Mouse (Mus musculus) embryonic facial prominence, embryonic 14.5 days (tissue): ENCODE measurements around the gene Osbpl8. TPM values are rescaled to one million over a fixed set of nuclear protein-coding genes. Genes with fewer than 3 reads are reported as not detected.

ENCODE experiments used
- ATAC-seq: fragments of 200-750 bp; cut with Nextera tagmentation; 2 replicates; pipeline ENCODE4 v1.8.0; 2017; ENCODE audit warnings: low read depth, moderate number of reproducible peaks, moderate TSS enrichment
- DNase-seq: peaks from one replicate; pipeline ENCODE4 v3.0.0-alpha.2; 2015; ENCODE audit warnings: low spot score
- H3K27ac ChIP-seq: fragments of 300-500 bp; sonication (generic); replicated peaks from 2 replicates; pipeline ENCODE4 v1.5.1; 2014; ENCODE audit warnings: low read depth, mild to moderate bottlenecking, low read length, moderate library complexity
- H3K27me3 ChIP-seq: fragments of 300-500 bp; sonication (generic); replicated peaks from 2 replicates; pipeline ENCODE4 v1.6.1; 2014; ENCODE audit warnings: low read length; ENCODE audit not compliant: control insufficient read depth, insufficient read depth
- H3K36me3 ChIP-seq: fragments of 300-500 bp; sonication (generic); 2 replicates; pipeline ENCODE4 v1.6.1; 2014; ENCODE audit warnings: low read length, mixed read lengths; ENCODE audit not compliant: control insufficient read depth, insufficient read depth
- H3K4me1 ChIP-seq: fragments of 300-500 bp; sonication (generic); 2 replicates; pipeline ENCODE4 v1.6.1; 2014; ENCODE audit warnings: antibody characterized with exemption, low read length; ENCODE audit not compliant: control insufficient read depth, insufficient read depth
- H3K4me2 ChIP-seq: fragments of 300-500 bp; sonication (generic); 2 replicates; pipeline ENCODE4 v1.6.1; 2014; ENCODE audit warnings: low read depth, mild to moderate bottlenecking, low read length, moderate library complexity, mixed read lengths
- H3K4me3 ChIP-seq: fragments of 300-500 bp; sonication (generic); 2 replicates; pipeline ENCODE4 v1.5.1; 2014; ENCODE audit warnings: low read depth, mild to moderate bottlenecking, low read length
- H3K9ac ChIP-seq: fragments of 300-500 bp; sonication (generic); 2 replicates; pipeline ENCODE4 v1.6.1; 2014; ENCODE audit warnings: low read depth, mild to moderate bottlenecking, low read length, moderate library complexity, mixed read lengths
- H3K9me3 ChIP-seq: fragments of 300-500 bp; sonication (generic); 2 replicates; pipeline ENCODE4 v1.6.1; 2016; ENCODE audit warnings: low read length; ENCODE audit not compliant: control insufficient read depth
- WGBS: fragments of 180-500 bp; shearing (Covaris S2); extraction: QIAGEN DNeasy Blood & Tissue Kit; methylation state at CpG from one replicate; pipeline ENCODE4 v1.1.7; 2014; 5-methylcytosine and 5-hydroxymethylcytosine counted together
- polyA plus RNA-seq: library from polyadenylated mRNA; unstranded; fragments of >200 nt; fragmentation: Nextera tagmentation; extraction: Ambion mirVana; gene quantifications from 2 replicates; pipeline ENCODE4 v1.2.1, GENCODE M21; 2014

Osbpl8 gene
- polyA plus RNA-seq, 1 experiment from 2014 or later: 9.5 TPM

GRCm38 (mm10) chr10:111250192-111250591, 85.6 kb downstream of the Osbpl8 start:
- Histone ChIP-seq H3K9ac (no peak overlapping the region), H3K9me3 (no peaks in the 10 kb centered on the region), H3K4me1 (0 out of 2 replicates have a peak, but pooled peaks cover 8% of the 10 kb centered on the region), H3K36me3 (no peaks in the 10 kb centered on the region), H3K4me2 (no peak overlapping the region), H3K27ac (no peak overlapping the region), H3K27me3 (no peaks in the 10 kb centered on the region), H3K4me3 (no peak overlapping the region)
- WGBS: 92% methylated on average over 4 of the region's 4 CpGs
- no peak for DNase-seq
- ATAC-seq: no peak

- DNase-seq (no peak), ATAC-seq (no peak)
- WGBS: 69% methylated on average over 5 of the region's 5 CpGs
- no peaks in the 10 kb centered on the region for H3K9me3 ChIP-seq
- H3K27me3 ChIP-seq: no peaks in the 10 kb centered on the region
- H3K4me2 ChIP-seq: no peak overlapping the region
- H3K4me3 ChIP-seq: no peak overlapping the region
- no peaks in the 10 kb centered on the region for H3K36me3 ChIP-seq
- 0 out of 2 replicates have a peak, but pooled peaks cover 8% of the 10 kb centered on the region for H3K4me1 ChIP-seq
- no peak overlapping the region for H3K9ac ChIP-seq
- no peak overlapping the region for H3K27ac ChIP-seq
Measured at GRCm38 (mm10) chr10:111251666-111252065, 87.1 kb downstream of the Osbpl8 start.

- Histone ChIP-seq H3K4me3 (no peak overlapping the region), H3K4me1 (no peaks in the 10 kb centered on the region), H3K36me3 (no peaks in the 10 kb centered on the region), H3K27ac (no peak overlapping the region), H3K9me3 (no peaks in the 10 kb centered on the region), H3K9ac (no peak overlapping the region), H3K4me2 (no peak overlapping the region), H3K27me3 (no peaks in the 10 kb centered on the region)
- WGBS: 90% methylated on average over 6 of the region's 6 CpGs
- ATAC-seq (no peak), DNase-seq (no peak)
Measured at GRCm38 (mm10) chr10:111255228-111255627, 90.7 kb downstream of the Osbpl8 start.

- H3K4me3 ChIP-seq: no peak overlapping the region
- no peaks in the 10 kb centered on the region for H3K9me3 ChIP-seq
- WGBS: 91% methylated on average over 3 of the region's 3 CpGs
- H3K4me2 ChIP-seq: no peak overlapping the region
- no peak overlapping the region for H3K27ac ChIP-seq
- DNase-seq (no peak), ATAC-seq (no peak)
- no peaks in the 10 kb centered on the region for H3K27me3 ChIP-seq
- H3K4me1 ChIP-seq: no peaks in the 10 kb centered on the region
- no peak overlapping the region for H3K9ac ChIP-seq
- H3K36me3 ChIP-seq: no peaks in the 10 kb centered on the region
Measured at GRCm38 (mm10) chr10:111256156-111256555, 91.6 kb downstream of the Osbpl8 start.

GRCm38 (mm10) chr10:111257358-111257757, 92.8 kb downstream of the Osbpl8 start:
- no peak overlapping the region for H3K4me3 ChIP-seq
- no peaks in the 10 kb centered on the region for H3K36me3 ChIP-seq
- no peak overlapping the region for H3K27ac ChIP-seq
- H3K9me3 ChIP-seq: no peaks in the 10 kb centered on the region
- H3K9ac ChIP-seq: no peak overlapping the region
- no peaks in the 10 kb centered on the region for H3K4me1 ChIP-seq
- ATAC-seq: no peak
- H3K27me3 ChIP-seq: no peaks in the 10 kb centered on the region
- DNase-seq: no peak
- WGBS: 82% methylated on average over 3 of the region's 3 CpGs
- H3K4me2 ChIP-seq: no peak overlapping the region

GRCm38 (mm10) chr10:111258256-111258655, 93.7 kb downstream of the Osbpl8 start:
- DNase-seq: no peak
- H3K4me3 ChIP-seq: no peak overlapping the region
- WGBS: 89% methylated on average over 3 of the region's 3 CpGs
- no peak overlapping the region for H3K9ac ChIP-seq
- H3K9me3 ChIP-seq: no peaks in the 10 kb centered on the region
- no peak overlapping the region for H3K4me2 ChIP-seq
- no peaks in the 10 kb centered on the region for H3K27me3 ChIP-seq
- no peak overlapping the region for H3K27ac ChIP-seq
- H3K36me3 ChIP-seq: no peaks in the 10 kb centered on the region
- no peaks in the 10 kb centered on the region for H3K4me1 ChIP-seq
- ATAC-seq: no peak

- Histone ChIP-seq H3K4me2 (no peak overlapping the region), H3K27me3 (no peaks in the 10 kb centered on the region), H3K9ac (no peak overlapping the region), H3K4me3 (no peak overlapping the region), H3K4me1 (no peaks in the 10 kb centered on the region), H3K27ac (no peak overlapping the region), H3K9me3 (no peaks in the 10 kb centered on the region), H3K36me3 (peaks cover 54% of the 10 kb centered on the region)
- WGBS: 88% methylated on average over 15 of the region's 15 CpGs
- no peak for ATAC-seq
- no peak for DNase-seq
Measured at GRCm38 (mm10) chr10:111271687-111272086, 107.1 kb downstream of the Osbpl8 start.

GRCm38 (mm10) chr10:111272905-111273304, 108.4 kb downstream of the Osbpl8 start:
- H3K27ac ChIP-seq: no peak overlapping the region
- H3K4me2 ChIP-seq: no peak overlapping the region
- H3K27me3 ChIP-seq: no peaks in the 10 kb centered on the region
- H3K36me3 ChIP-seq: peaks cover 57% of the 10 kb centered on the region
- WGBS: 76% methylated on average over 11 of the region's 11 CpGs
- DNase-seq: no peak
- H3K9ac ChIP-seq: no peak overlapping the region
- no peaks in the 10 kb centered on the region for H3K4me1 ChIP-seq
- H3K4me3 ChIP-seq: no peak overlapping the region
- no peaks in the 10 kb centered on the region for H3K9me3 ChIP-seq
- no peak for ATAC-seq

GRCm38 (mm10) chr10:111273463-111274088, 109.0 kb downstream of the Osbpl8 start:
- Histone ChIP-seq H3K27me3 (no peaks in the 10 kb centered on the region), H3K36me3 (peaks cover 62% of the 10 kb centered on the region), H3K27ac (no peak overlapping the region), H3K4me2 (no peak overlapping the region), H3K4me3 (no peak overlapping the region), H3K4me1 (no peaks in the 10 kb centered on the region), H3K9me3 (no peaks in the 10 kb centered on the region), H3K9ac (no peak overlapping the region)
- DNase-seq (peak; percentile 15), ATAC-seq (no peak)
- 67% methylated on average over 5 of the region's 5 CpGs for WGBS
